31 mouse cellular contexts compared by ENCODE assay signal in the genomic region with DNA sequence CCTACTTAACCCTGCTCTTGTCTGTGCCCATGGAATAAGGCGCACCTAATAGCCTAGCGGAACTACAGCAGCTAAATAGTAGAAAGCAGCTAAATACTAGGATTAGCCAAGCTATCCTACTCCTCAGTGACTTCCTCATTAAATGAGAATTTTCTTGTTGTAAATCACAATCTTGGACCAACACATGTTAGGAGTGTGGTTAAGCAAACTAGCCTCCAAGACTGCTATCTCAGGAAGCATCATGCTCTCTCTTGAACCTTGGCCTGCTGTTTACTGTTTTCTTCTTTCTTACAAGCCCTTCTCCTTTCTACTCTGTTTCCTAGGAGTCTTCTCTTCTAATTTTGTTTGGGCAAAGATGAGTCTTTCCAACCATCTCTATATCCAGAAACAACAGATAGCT. TPM values are rescaled to one million over a fixed set of nuclear protein-coding genes. Genes with fewer than 3 reads are reported as not detected.
DNase-seq lines count a peak whose midpoint lies in the region; ATAC-seq lines count a peak whose summit lies in the region.
"Had no signal": no experiment of that assay in that cellular context is flagged by ENCODE, and none has a peak within 500 bp of the region (broad histone marks: within the 10 kb centered on the region; RNA-seq: fewer than 3 reads in every experiment).

No protein-coding gene starts in this region.

- WGBS in midbrain, embryonic 11.5 days = 87% methylated on average over 2 of the region's 2 CpGs
- WGBS in midbrain, embryonic 14.5 days = 94% methylated on average over 2 of the region's 2 CpGs

- H3K27ac ChIP-seq in midbrain, embryonic 11.5 days (ENCODE audit: low read depth, low read length) = no peak overlapping the region
- H3K27ac ChIP-seq in midbrain, embryonic 14.5 days (replicated peaks; ENCODE audit: low read depth, low read length) = no peak overlapping the region
- H3K27ac ChIP-seq: embryonic facial prominence, embryonic 10.5 days; embryonic facial prominence, embryonic 13.5 days; forebrain, embryonic 13.5 days; gastrocnemius, adult 2 months; heart, embryonic 10.5 days; heart, embryonic 13.5 days; hindbrain, embryonic 12.5 days; hindbrain, embryonic 15.5 days had no signal

- no peaks in the 10 kb centered on the region for H3K9me3 ChIP-seq in midbrain, embryonic 11.5 days (ENCODE audit: control insufficient read depth, low read length)
- no peaks in the 10 kb centered on the region for H3K9me3 ChIP-seq in midbrain, embryonic 14.5 days (ENCODE audit: control insufficient read depth, low read length)
- H3K9me3 ChIP-seq: embryonic facial prominence, embryonic 10.5 days; embryonic facial prominence, embryonic 13.5 days; forebrain, embryonic 13.5 days; heart, embryonic 10.5 days; heart, embryonic 13.5 days; hindbrain, embryonic 12.5 days; hindbrain, embryonic 15.5 days had no signal

- H3K4me3 ChIP-seq in midbrain, embryonic 11.5 days (ENCODE audit: low read depth, low read length) = no peak overlapping the region
- no peak overlapping the region for H3K4me3 ChIP-seq in midbrain, embryonic 14.5 days (replicated peaks; ENCODE audit: low read depth, low read length)
- H3K4me3 ChIP-seq: embryonic facial prominence, embryonic 10.5 days; embryonic facial prominence, embryonic 13.5 days; erythroblast, embryonic 14.5 days; forebrain, embryonic 13.5 days; gastrocnemius, adult 2 months; heart, embryonic 10.5 days; heart, embryonic 13.5 days; hindbrain, embryonic 12.5 days; hindbrain, embryonic 15.5 days had no signal

- no peak overlapping the region for H3K4me2 ChIP-seq in midbrain, embryonic 11.5 days
- H3K4me2 ChIP-seq in midbrain, embryonic 14.5 days (ENCODE audit: low read length) = no peak overlapping the region
- H3K4me2 ChIP-seq: embryonic facial prominence, embryonic 13.5 days; forebrain, embryonic 13.5 days; heart, embryonic 13.5 days; hindbrain, embryonic 12.5 days; hindbrain, embryonic 15.5 days had no signal

- H3K9ac ChIP-seq in midbrain, embryonic 11.5 days (ENCODE audit: low read length) = no peak overlapping the region
- H3K9ac ChIP-seq in midbrain, embryonic 14.5 days (replicated peaks; ENCODE audit: low read length) = no peak overlapping the region
- H3K9ac ChIP-seq: embryonic facial prominence, embryonic 13.5 days; forebrain, embryonic 13.5 days; heart, embryonic 13.5 days; hindbrain, embryonic 12.5 days; hindbrain, embryonic 15.5 days had no signal

- no peaks in the 10 kb centered on the region for H3K27me3 ChIP-seq in midbrain, embryonic 11.5 days (ENCODE audit: control insufficient read depth, insufficient read depth, low read length)
- no peaks in the 10 kb centered on the region for H3K27me3 ChIP-seq in midbrain, embryonic 14.5 days (ENCODE audit: control insufficient read depth, insufficient read depth, low read length)
- H3K27me3 ChIP-seq: CH12.LX; embryonic facial prominence, embryonic 13.5 days; forebrain, embryonic 13.5 days; heart, embryonic 13.5 days; hindbrain, embryonic 12.5 days; hindbrain, embryonic 15.5 days; Patski had no signal

- no peaks in the 10 kb centered on the region for H3K4me1 ChIP-seq in midbrain, embryonic 11.5 days (ENCODE audit: control insufficient read depth, insufficient read depth, low read length)
- H3K4me1 ChIP-seq in midbrain, embryonic 14.5 days (ENCODE audit: control insufficient read depth, insufficient read depth, low read length) = no peaks in the 10 kb centered on the region; the same call in 1 of the 2 replicates
- H3K4me1 ChIP-seq: embryonic facial prominence, embryonic 10.5 days; embryonic facial prominence, embryonic 13.5 days; forebrain, embryonic 13.5 days; heart, embryonic 10.5 days; heart, embryonic 13.5 days; hindbrain, embryonic 12.5 days; hindbrain, embryonic 15.5 days had no signal

- H3K36me3 ChIP-seq in midbrain, embryonic 11.5 days (ENCODE audit: control insufficient read depth, insufficient read depth, low read length) = no peaks in the 10 kb centered on the region
- H3K36me3 ChIP-seq in midbrain, embryonic 14.5 days (ENCODE audit: control insufficient read depth, insufficient read depth, low read length) = no peaks in the 10 kb centered on the region
- H3K36me3 ChIP-seq: embryonic facial prominence, embryonic 10.5 days; embryonic facial prominence, embryonic 13.5 days; heart, embryonic 10.5 days; heart, embryonic 13.5 days; hindbrain, embryonic 12.5 days; hindbrain, embryonic 15.5 days had no signal

- ATAC-seq in midbrain, embryonic 11.5 days (ENCODE audit: low FRiP score) = no peak
- no peak for ATAC-seq in midbrain, embryonic 14.5 days (ENCODE audit: low FRiP score, low TSS enrichment)
- peak; percentile 93 for ATAC-seq in common myeloid progenitor, adult 5-6 weeks (replicated peaks; ENCODE audit: low read depth, poor library complexity, severe bottlenecking)
- peak; percentile 67 for ATAC-seq in megakaryocyte progenitor cell, adult 5-6 weeks (replicated peaks; ENCODE audit: poor library complexity)
- ATAC-seq: forebrain, embryonic 13.5 days; forebrain, embryonic 16.5 days; Patski had no signal

- peak; percentile 17 for DNase-seq in midbrain, embryonic 11.5 days (ENCODE audit: low spot score, missing footprints)
- no peak for DNase-seq in midbrain, embryonic 14.5 days
- no peak for DNase-seq in right cerebral cortex, postnatal 10 days (ENCODE audit: low spot score in 2 of 2)
- DNase-seq in kidney, postnatal 14 days = no peak
- DNase-seq in testis, postnatal 14 days (ENCODE audit: low spot score) = no peak
- DNase-seq: adrenal gland, adult 2 months; adrenal gland, postnatal 14 days; B cell, adult 2 months; cerebellum, adult 11 months; cerebellum, adult 2 months; cerebellum, adult 9-11 months; cerebellum, postnatal 25 days; embryo, embryonic 11 days; gastrocnemius, adult 2 months; gastrocnemius, postnatal 14 days; heart, adult 18-20 months; heart, postnatal 14 days; heart, postnatal 4 days had no signal

RNA-seq across cellular contexts. Expression of gene Glrx, which starts 22.5 kb away (rescaled TPM):
- 30.8 and 31.3 TPM in 2 replicates for polyA plus RNA-seq in midbrain, embryonic 11.5 days (2014; fragmentation: Nextera tagmentation; extraction: Ambion mirVana)
- polyA plus RNA-seq in midbrain, embryonic 14.5 days (2014; fragmentation: Nextera tagmentation; extraction: Ambion mirVana) = 40.7 and 48.3 TPM in 2 replicates
- total RNA-seq in common myeloid progenitor, adult 5-6 weeks (2017) = 45.2 and 62.7 TPM in 2 replicates
- 225 and 237 TPM in 2 replicates for total RNA-seq in megakaryocyte progenitor cell, adult 5-6 weeks (2015)
- 116 and 123 TPM in 2 replicates for total RNA-seq in megakaryocyte progenitor cell, adult 5-6 weeks (2017)

Comparison
In these comparisons a context has a peak if more than half of its experiments do, and no peak if none do; other contexts are left out.
1. ATAC-seq: peak in common myeloid progenitor, adult 5-6 weeks (single experiment) and megakaryocyte progenitor cell, adult 5-6 weeks (single experiment); none in midbrain, embryonic 11.5 days (single experiment) and midbrain, embryonic 14.5 days (single experiment).